Mouse (Mus musculus) embryonic facial prominence, embryonic 13.5 days (tissue): ENCODE measurements at regions not wholly inside any gene's neighbourhood (a gene's known extent, or its start where the extent isn't known, plus 50 kb on each side); places are given as distances from the start of the nearest gene placed in this dataset.
A peak's percentile ranks its signal among the peaks of the same experiment; 100 is the strongest.

Source experiments
- ATAC-seq: fragments of 200-750 bp; cut with Nextera tagmentation; 2 replicates; pipeline ENCODE4 v1.8.0; 2017; ENCODE audit warnings: low read depth; ENCODE audit not compliant: insufficient number of reproducible peaks, insufficient read depth, low FRiP score, low TSS enrichment
- H3K27ac ChIP-seq: fragments of 300-500 bp; sonication (generic); 2 replicates; pipeline ENCODE4 v1.5.1; 2015; ENCODE audit warnings: moderate library complexity, mild to moderate bottlenecking, inconsistent platforms
- H3K27me3 ChIP-seq: fragments of 300-500 bp; sonication (generic); 2 replicates; pipeline ENCODE4 v1.6.1; 2015; ENCODE audit warnings: mild to moderate bottlenecking, inconsistent platforms
- H3K36me3 ChIP-seq: fragments of 300-500 bp; sonication (generic); 2 replicates; pipeline ENCODE4 v1.6.1; 2015; ENCODE audit warnings: mild to moderate bottlenecking, inconsistent platforms
- H3K4me1 ChIP-seq: fragments of 300-500 bp; sonication (generic); 2 replicates; pipeline ENCODE4 v1.6.1; 2015; ENCODE audit warnings: inconsistent platforms
- H3K4me2 ChIP-seq: fragments of 300-500 bp; sonication (generic); 2 replicates; pipeline ENCODE4 v1.6.1; 2015; ENCODE audit warnings: moderate library complexity, mild to moderate bottlenecking, inconsistent platforms
- H3K4me3 ChIP-seq: fragments of 300-500 bp; sonication (generic); 2 replicates; pipeline ENCODE4 v1.5.1; 2015; ENCODE audit warnings: mild to moderate bottlenecking, inconsistent platforms
- H3K9ac ChIP-seq: fragments of 300-500 bp; sonication (generic); 2 replicates; pipeline ENCODE4 v1.6.1; 2015; ENCODE audit warnings: mild to moderate bottlenecking, inconsistent platforms
- H3K9me3 ChIP-seq: fragments of 300-500 bp; sonication (generic); 2 replicates; pipeline ENCODE4 v1.6.1; 2016; ENCODE audit warnings: inconsistent platforms
- WGBS: fragments of 180-500 bp; shearing (Covaris S2); methylation state at CpG from one replicate; pipeline ENCODE4 v1.1.7; 2015; ENCODE audit warnings: mixed read lengths; 5-methylcytosine and 5-hydroxymethylcytosine counted together

DNA sequence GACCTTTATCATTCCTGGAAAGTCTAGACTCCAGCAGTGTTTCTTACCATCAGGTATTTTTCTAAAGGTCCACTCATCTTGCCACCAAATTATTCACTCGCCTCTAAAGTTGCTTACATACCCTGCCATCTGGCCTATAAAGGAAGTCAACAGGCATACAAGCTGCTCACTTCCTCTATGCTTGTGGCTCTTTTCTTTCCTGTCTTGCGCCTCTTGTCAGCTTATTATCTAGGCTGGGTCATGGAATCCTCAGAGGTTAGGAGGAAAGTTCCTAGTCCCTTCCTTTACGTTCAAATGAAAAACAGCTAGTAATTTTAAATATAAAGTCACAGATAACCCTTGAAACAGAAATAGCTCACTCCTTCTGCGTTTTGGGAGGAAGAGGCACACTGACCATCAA is 97.9 kb downstream of the Lipi start:
- WGBS = 77% methylated on average over 4 of the region's 4 CpGs
- H3K36me3 ChIP-seq = no peaks in the 10 kb centered on the region
- ATAC-seq = no peak
- no peak overlapping the region for H3K27ac ChIP-seq
- H3K4me3 ChIP-seq = no peak overlapping the region
- no peaks in the 10 kb centered on the region for H3K27me3 ChIP-seq
- no peak overlapping the region for H3K9ac ChIP-seq
- H3K4me2 ChIP-seq = no peak overlapping the region
- no peaks in the 10 kb centered on the region for H3K9me3 ChIP-seq
- no peaks in the 10 kb centered on the region for H3K4me1 ChIP-seq

DNA sequence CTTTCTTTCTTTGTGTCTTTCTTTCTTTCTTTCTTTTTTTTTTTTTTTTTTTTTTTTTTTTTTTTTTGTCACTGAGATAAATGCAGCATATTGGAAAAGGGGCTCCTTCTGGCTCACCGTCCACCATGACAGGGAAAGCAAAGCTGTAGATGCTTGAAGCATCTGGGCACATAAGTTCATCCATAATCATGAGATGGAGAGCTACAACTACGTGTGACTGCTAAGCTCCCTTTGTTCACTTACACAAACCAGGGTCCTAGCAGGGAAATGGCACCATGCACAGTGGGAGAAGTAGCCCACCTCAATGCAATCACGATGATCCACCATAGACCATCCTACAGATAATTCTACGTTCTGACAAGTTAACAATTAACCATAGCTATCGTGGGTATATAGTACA is 102.0 kb downstream of the Lipi start:
- Histone ChIP-seq H3K4me1 (no peaks in the 10 kb centered on the region), H3K9ac (no peak overlapping the region), H3K4me2 (no peak overlapping the region), H3K4me3 (no peak overlapping the region), H3K36me3 (no peaks in the 10 kb centered on the region), H3K9me3 (no peaks in the 10 kb centered on the region), H3K27me3 (no peaks in the 10 kb centered on the region), H3K27ac (no peak overlapping the region)
- 88% methylated on average over 5 of the region's 5 CpGs for WGBS
- ATAC-seq = no peak

DNA sequence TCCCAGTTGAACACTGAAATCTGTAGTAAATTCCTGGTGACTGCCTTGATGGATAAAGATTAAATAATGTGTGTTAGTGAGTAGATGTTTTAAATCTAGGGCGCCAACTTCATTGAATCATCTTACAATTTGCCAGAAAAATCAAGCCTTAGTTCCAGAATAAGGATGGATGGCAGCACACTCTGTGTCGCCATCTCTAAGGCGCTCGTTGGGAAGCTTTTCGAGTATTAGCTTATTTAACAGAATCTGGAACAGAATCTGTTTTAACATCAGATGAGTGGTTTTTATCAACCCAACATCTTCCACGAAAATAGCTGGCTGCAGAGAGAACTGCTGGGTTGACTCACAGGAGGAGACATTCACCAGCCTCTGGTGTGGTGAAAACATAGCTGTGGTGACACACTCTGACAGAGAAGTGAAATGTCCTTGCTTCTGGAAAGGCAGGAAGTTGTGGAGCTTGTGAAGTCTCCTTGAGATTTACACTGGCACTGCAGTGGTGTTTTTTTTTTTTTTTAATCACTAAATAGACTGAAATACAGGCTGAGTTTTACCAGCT is 120.4 kb downstream of the Lipi start:
- H3K4me1 ChIP-seq = no peaks in the 10 kb centered on the region
- 87% methylated on average over 6 of the region's 6 CpGs for WGBS
- no peak overlapping the region for H3K27ac ChIP-seq
- H3K9me3 ChIP-seq = no peaks in the 10 kb centered on the region
- no peaks in the 10 kb centered on the region for H3K27me3 ChIP-seq
- no peaks in the 10 kb centered on the region for H3K36me3 ChIP-seq
- ATAC-seq = no peak
- H3K4me2 ChIP-seq = no peak overlapping the region
- H3K4me3 ChIP-seq = no peak overlapping the region
- H3K9ac ChIP-seq = no peak overlapping the region

DNA sequence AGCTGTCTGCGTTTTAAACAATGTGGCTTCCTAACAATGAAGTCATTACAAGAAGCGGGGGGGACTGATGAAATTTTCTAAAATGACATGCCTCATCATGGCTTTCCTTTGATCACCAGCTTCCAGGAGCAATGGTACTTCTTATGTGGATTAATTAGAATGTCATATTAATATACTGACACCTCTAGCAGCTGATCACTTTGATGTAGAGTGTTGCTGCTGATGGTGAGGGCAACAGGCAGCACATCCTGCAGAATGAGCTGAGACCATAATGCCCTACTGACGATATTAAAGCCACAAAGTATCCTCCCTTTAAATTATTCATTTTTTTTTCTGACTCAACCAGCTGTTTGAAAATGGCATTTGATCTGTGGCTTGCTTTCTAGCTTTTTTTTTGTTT is 123.7 kb downstream of the Lipi start:
- Histone ChIP-seq H3K27ac (no peak overlapping the region), H3K9ac (no peak overlapping the region), H3K4me3 (no peak overlapping the region), H3K27me3 (no peaks in the 10 kb centered on the region), H3K9me3 (no peaks in the 10 kb centered on the region), H3K36me3 (no peaks in the 10 kb centered on the region), H3K4me2 (no peak overlapping the region), H3K4me1 (no peaks in the 10 kb centered on the region)
- ATAC-seq = no peak
- WGBS = 67% methylated on average over 3 of the region's 3 CpGs

DNA sequence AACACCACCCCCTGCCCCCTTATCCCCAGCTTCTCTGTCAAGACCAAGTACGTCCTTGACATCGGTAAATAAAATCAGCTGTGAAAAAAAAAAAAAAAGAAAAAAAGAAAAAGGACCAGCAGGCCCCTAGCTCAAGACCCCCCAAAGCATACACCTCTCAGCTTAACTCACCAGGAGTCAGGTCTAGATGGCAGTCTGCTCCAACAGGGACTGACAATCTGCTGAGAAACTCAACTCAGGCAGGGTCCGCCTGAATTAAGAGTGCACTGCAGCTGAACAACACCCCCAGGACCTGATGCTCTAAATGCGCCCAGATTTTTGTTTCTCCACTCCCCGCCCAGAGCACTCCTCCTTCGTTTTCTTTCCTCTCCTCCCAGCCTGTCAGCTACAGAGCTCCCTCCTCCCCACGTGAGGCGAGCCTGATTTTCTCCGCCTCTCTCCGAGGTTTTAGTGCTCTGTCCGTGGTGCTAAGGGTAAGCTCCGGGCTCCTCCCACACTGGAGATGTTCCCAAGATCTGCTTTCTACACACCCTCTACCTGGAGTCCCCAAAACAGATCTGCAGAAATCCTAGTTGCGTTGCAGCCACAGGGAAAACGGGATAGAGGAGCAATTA is 138.9 kb downstream of the Lipi start:
- 0 out of 2 replicates have a peak, but pooled peaks cover 8% of the 10 kb centered on the region for H3K4me1 ChIP-seq
- no peaks in the 10 kb centered on the region for H3K9me3 ChIP-seq
- WGBS = 2% methylated on average over 14 of the region's 14 CpGs
- no peaks in the 10 kb centered on the region for H3K27me3 ChIP-seq
- H3K9ac ChIP-seq = no peak overlapping the region
- no peak overlapping the region for H3K27ac ChIP-seq
- no peaks in the 10 kb centered on the region for H3K36me3 ChIP-seq
- ATAC-seq = 0 out of 2 replicates have a peak, but pooled peaks have one; percentile 43
- H3K4me3 ChIP-seq = no peak overlapping the region
- peak overlapping the region; percentile 50 for H3K4me2 ChIP-seq

DNA sequence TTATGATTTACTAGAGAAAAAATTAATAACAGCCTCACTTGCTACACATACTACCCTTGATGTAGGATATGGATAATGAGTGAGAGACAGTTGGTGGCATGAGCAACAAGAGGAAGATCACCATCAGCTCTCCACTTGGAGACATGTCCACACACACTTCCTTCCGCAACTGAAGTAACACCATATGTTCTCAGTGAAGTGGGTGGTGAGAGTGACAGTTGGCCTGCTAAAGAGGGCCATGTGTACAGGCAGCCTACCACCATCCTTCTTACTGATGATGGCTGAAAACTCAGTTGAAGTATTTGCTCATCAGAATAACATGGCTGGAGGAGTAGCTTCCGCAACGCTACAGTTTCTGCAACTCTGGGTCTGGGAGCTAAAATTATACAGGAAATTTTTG is 146.6 kb downstream of the Lipi start:
- no peak overlapping the region for H3K4me2 ChIP-seq
- 82% methylated on average over 3 of the region's 3 CpGs for WGBS
- no peak overlapping the region for H3K9ac ChIP-seq
- no peaks in the 10 kb centered on the region for H3K27me3 ChIP-seq
- H3K27ac ChIP-seq = no peak overlapping the region
- H3K36me3 ChIP-seq = no peaks in the 10 kb centered on the region
- no peaks in the 10 kb centered on the region for H3K4me1 ChIP-seq
- ATAC-seq = no peak
- H3K4me3 ChIP-seq = no peak overlapping the region
- H3K9me3 ChIP-seq = no peaks in the 10 kb centered on the region

DNA sequence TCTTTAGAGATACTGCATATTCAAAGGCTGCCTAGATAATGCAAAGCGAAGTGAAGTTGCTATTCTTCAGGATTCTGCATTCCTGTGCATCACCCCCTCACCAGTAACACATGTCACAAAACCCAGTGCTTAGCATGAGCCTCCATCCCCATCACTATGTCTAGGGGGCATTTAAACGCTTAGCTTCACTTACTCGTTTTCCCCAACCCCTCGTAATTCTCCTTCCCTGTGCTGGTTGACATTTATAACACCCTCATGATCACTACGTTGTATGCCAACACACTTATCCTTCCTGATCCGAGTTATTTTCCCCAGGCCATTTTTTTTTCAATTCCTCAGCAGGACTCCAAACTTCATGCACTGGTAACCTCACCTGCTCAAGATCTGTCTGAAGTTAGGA is 152.6 kb downstream of the Lipi start:
- Histone ChIP-seq H3K4me3 (no peak overlapping the region), H3K9ac (no peak overlapping the region)

DNA sequence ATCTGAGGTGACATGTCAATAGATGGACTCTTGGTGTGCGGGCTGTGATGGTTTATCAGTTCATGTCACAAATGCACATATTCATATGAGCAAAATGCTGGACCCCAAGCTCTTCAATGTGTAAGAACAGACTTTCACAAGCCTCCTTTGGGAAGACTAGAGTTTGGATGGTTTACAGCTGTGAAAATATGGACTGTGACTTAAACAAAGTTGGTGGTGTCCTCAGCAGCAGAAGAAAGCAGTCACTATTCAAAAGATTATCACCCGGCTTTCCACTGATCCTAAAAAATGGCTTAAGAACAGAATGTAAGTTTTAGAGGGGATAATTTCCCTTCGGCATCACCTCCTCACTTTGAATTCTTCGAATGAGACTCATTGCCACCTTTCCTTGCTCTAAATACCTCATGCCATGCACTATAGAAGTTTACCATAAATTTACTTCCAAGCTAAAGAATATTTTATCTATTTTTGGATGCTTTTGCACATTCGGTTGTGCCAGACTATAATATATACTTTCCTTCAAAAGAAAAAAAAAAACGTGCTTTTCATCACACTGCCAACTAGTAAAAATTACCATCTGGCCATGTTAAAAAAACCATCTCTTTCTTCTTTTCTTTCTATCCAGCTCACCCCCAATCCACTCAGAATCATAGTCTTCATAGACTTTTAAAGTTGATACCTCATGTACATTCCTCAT is 201.2 kb downstream of the Lipi start:
- Histone ChIP-seq H3K27me3 (no peaks in the 10 kb centered on the region), H3K9me3 (no peaks in the 10 kb centered on the region), H3K27ac (no peak overlapping the region), H3K9ac (no peak overlapping the region), H3K4me3 (no peak overlapping the region), H3K4me1 (no peaks in the 10 kb centered on the region), H3K36me3 (no peaks in the 10 kb centered on the region), H3K4me2 (no peak overlapping the region)
- no peak for ATAC-seq
- 83% methylated on average over 6 of the region's 6 CpGs for WGBS

More for the DNA sequence above, 152.6 kb downstream of the Lipi start:
- Histone ChIP-seq H3K36me3 (no peaks in the 10 kb centered on the region), H3K4me2 (no peak overlapping the region), H3K4me1 (no peaks in the 10 kb centered on the region), H3K27ac (no peak overlapping the region), H3K9me3 (no peaks in the 10 kb centered on the region), H3K27me3 (no peaks in the 10 kb centered on the region)
- WGBS = 64% methylated on average over 6 of the region's 6 CpGs
- no peak for ATAC-seq

DNA sequence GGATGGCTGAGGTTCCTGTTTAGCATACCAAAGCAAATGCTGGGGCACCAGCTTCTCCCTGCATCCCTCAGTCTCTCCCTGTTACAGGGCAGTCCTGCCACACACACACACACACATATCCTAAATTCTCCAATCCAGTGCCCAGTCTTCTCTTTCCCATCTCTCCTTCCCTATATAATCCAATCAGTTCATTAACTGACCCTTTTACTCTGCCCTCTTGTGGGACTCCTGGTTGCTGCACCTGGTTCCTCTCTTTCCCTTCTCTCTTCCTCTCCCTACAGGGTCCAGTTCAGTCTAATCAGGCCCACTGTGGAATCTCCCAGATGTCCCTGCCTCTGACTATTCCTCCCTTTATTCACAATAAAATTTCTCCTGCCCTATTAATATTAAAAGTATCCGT is 204.7 kb downstream of the Lipi start:
- no peaks in the 10 kb centered on the region for H3K36me3 ChIP-seq
- no peak overlapping the region for H3K9ac ChIP-seq

DNA sequence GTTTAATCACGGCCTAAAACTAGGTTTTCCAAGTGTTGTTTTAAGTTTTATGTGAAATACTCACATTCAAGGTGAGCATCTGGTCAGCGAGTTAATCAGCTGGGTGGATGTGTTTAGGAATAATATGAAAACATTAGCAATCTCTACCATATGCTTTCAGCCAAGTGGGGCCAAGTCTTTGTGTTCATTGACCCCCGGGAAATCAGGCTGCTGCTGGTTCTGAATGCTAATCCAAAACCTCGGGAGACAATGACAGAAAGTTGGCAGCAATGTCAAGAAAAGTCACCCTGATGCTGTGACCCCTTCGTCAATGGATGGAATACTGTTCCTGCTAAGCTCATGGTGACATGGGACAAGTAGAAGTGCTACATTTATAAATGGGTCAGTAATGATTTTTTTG is 216.2 kb downstream of the Lipi start:
- no peak overlapping the region for H3K27ac ChIP-seq
- no peaks in the 10 kb centered on the region for H3K36me3 ChIP-seq
- no peaks in the 10 kb centered on the region for H3K27me3 ChIP-seq
- 80% methylated on average over 5 of the region's 5 CpGs for WGBS
- H3K4me3 ChIP-seq = no peak overlapping the region
- no peak overlapping the region for H3K9ac ChIP-seq
- H3K9me3 ChIP-seq = no peaks in the 10 kb centered on the region
- no peak for ATAC-seq
- H3K4me2 ChIP-seq = no peak overlapping the region
- H3K4me1 ChIP-seq = no peaks in the 10 kb centered on the region

More for the DNA sequence above, 204.7 kb downstream of the Lipi start:
- whole genome bisulfite sequencing = 64% methylated on average over 1 of the region's 1 CpGs
- Histone ChIP-seq H3K27me3 (no peaks in the 10 kb centered on the region), H3K4me3 (no peak overlapping the region), H3K9me3 (no peaks in the 10 kb centered on the region), H3K27ac (no peak overlapping the region), H3K4me2 (no peak overlapping the region), H3K4me1 (no peaks in the 10 kb centered on the region)
- ATAC-seq = no peak

DNA sequence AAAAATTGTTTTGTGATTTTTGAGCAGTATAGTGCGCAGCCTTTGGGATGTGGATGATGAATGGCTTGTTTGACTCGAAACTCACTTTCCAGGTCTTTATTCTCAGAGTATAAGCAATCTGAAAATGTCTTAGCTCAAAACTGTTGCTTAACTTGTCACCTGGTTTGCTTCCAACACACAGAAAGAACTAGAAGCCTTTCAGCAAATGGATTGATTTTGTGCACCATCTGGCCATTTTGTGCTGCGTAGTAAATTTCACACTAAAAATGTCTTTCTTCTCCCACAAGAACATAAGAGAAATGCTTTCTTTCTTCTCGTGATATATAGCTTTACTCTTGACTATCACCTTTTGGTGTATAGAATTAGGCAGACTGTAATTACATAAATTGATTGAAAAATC is 219.1 kb downstream of the Lipi start:
- H3K27ac ChIP-seq = no peak overlapping the region
- H3K4me3 ChIP-seq = no peak overlapping the region
- 90% methylated on average over 4 of the region's 4 CpGs for WGBS
- no peaks in the 10 kb centered on the region for H3K36me3 ChIP-seq
- H3K4me2 ChIP-seq = no peak overlapping the region
- ATAC-seq = no peak
- H3K4me1 ChIP-seq = no peaks in the 10 kb centered on the region
- no peak overlapping the region for H3K9ac ChIP-seq
- no peaks in the 10 kb centered on the region for H3K27me3 ChIP-seq
- no peaks in the 10 kb centered on the region for H3K9me3 ChIP-seq

DNA sequence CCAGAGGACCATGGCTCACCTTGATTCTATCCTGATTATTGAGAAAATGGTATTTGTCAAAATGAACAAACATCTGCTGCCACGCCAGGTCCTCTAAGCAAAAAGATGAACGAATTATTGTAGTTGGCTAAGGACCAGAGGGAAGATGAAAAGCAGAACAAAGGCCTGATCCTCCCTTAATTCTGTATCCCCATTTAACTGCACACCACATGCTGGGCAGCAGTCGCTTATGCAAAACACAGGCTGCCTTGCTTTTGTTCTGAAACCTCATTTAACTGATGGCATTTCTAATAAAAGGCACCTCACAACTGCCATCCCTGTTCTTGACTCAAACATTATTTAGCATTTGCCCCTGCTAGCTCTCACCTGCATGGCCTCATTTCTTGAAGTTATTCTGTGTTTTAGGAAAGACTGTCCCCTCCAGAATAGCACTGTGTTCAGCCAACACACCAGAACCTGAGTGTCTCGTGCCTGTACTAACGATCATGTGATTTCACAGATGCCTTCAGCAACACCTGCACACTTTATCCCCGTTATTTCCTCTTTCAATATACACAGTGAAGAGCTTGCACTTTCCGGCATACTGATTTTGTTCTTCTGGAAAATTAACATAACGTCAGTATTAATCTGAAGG is 220.4 kb downstream of the Lipi start:
- Histone ChIP-seq H3K9ac (no peak overlapping the region), H3K4me2 (no peak overlapping the region), H3K4me1 (no peaks in the 10 kb centered on the region), H3K36me3 (no peaks in the 10 kb centered on the region), H3K9me3 (no peaks in the 10 kb centered on the region), H3K27ac (no peak overlapping the region), H3K4me3 (no peak overlapping the region), H3K27me3 (no peaks in the 10 kb centered on the region)
- no peak for ATAC-seq
- WGBS = 55% methylated on average over 8 of the region's 8 CpGs
